Mouse (Mus musculus) testis, adult 2 months (tissue): Measurements from ENCODE around the gene Il9. TPM values are rescaled to one million over a fixed set of nuclear protein-coding genes. Genes with fewer than 3 reads are reported as not detected.
A peak's percentile ranks its signal among the peaks of the same experiment; 100 is the strongest.

ENCODE experiments used
- H3K27ac ChIP-seq: fragments of 200-500 bp; 2 replicates; pipeline ENCODE4 v1.5.1; 2012; ENCODE audit warnings: low read depth, low read length; ENCODE audit not compliant: control insufficient read depth, insufficient read depth
- H3K27me3 ChIP-seq: fragments of 200-500 bp; 2 replicates; pipeline ENCODE4 v1.6.1; 2012; ENCODE audit warnings: mild to moderate bottlenecking, low read length, moderate library complexity; ENCODE audit not compliant: control insufficient read depth, insufficient read depth
- H3K36me3 ChIP-seq: fragments of 200-500 bp; 2 replicates; pipeline ENCODE4 v1.6.1; 2012; ENCODE audit warnings: mild to moderate bottlenecking, low read length; ENCODE audit not compliant: control insufficient read depth, insufficient read depth
- H3K4me1 ChIP-seq: fragments of 200-500 bp; 2 replicates; pipeline ENCODE4 v1.6.1; 2012; ENCODE audit warnings: low read length; ENCODE audit not compliant: control insufficient read depth, insufficient read depth
- H3K4me3 ChIP-seq: fragments of 200-500 bp; 2 replicates; pipeline ENCODE4 v1.5.1; 2012; ENCODE audit warnings: low read depth, mild to moderate bottlenecking, low read length, moderate library complexity, mixed read lengths; ENCODE audit not compliant: control insufficient read depth
- CTCF ChIP-seq: fragments of 200-500 bp; IDR thresholded peaks from 2 replicates; pipeline ENCODE4 v1.5.1; 2012; ENCODE audit warnings: low read depth, mild to moderate bottlenecking, inconsistent platforms, low read length, moderate library complexity; ENCODE audit not compliant: control insufficient read depth, insufficient read depth, insufficient replicate concordance
- POLR2A ChIP-seq: fragments of 200-500 bp; IDR thresholded peaks from 2 replicates; pipeline ENCODE4 v1.6.1; 2012; ENCODE audit warnings: low read depth, mild to moderate bottlenecking, inconsistent platforms, low read length, moderate library complexity; ENCODE audit not compliant: control insufficient read depth
- polyA plus RNA-seq: library from polyadenylated mRNA; depleted of rRNA; stranded (reverse); fragments of >200 nt; gene quantifications from 2 replicates; pipeline ENCODE4 v1.2.3, GENCODE M21; 2012

Il9 gene
- polyA plus RNA-seq, 1 experiment: 0.67 TPM

GRCm38 (mm10) chr13:56500636-56501035 is 18.6 kb upstream of the Il9 start:
- H3K27ac ChIP-seq: no peak overlapping the region
- H3K36me3 ChIP-seq: no peaks in the 10 kb centered on the region
- TF ChIP-seq CTCF: no peak
- TF ChIP-seq POLR2A: no peak
- H3K27me3 ChIP-seq: no peaks in the 10 kb centered on the region
- H3K4me3 ChIP-seq: no peak overlapping the region
- H3K4me1 ChIP-seq: no peaks in the 10 kb centered on the region

GRCm38 (mm10) chr13:56500132-56500531 is 18.1 kb upstream of the Il9 start:
- H3K36me3 ChIP-seq: no peaks in the 10 kb centered on the region

DNA sequence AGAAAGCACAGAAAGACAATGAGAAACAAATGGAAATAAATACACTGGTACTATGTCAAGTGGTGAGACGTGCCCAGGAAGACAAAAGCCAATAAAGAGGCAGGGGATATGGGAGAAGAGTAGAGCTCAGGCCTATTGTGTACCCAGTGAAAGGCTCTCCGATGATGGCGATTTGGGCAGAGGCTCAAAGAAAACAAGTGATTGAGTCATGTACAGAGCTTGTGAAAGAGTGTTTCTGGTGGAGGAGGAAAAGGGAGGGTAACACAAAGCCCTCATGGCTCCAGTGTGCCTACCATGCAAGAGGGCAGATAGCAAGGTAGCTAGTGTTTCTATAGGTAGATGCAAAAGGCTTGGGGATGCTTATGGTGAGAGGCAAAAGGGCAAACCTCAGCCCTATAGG is 12.4 kb upstream of the Il9 start:
- H3K27me3 ChIP-seq: no peaks in the 10 kb centered on the region
- TF ChIP-seq CTCF: no peak
- no peak for TF ChIP-seq POLR2A
- no peak overlapping the region for H3K27ac ChIP-seq
- no peak overlapping the region for H3K4me3 ChIP-seq
- H3K4me1 ChIP-seq: no peaks in the 10 kb centered on the region
- no peaks in the 10 kb centered on the region for H3K36me3 ChIP-seq

More at GRCm38 (mm10) chr13:56500132-56500531, 18.1 kb upstream of the Il9 start:
- TF ChIP-seq POLR2A: no peak
- TF ChIP-seq CTCF: peak; percentile 20; the same call in 1 of the 2 replicates
- Histone ChIP-seq H3K27ac (no peak overlapping the region), H3K4me3 (no peak overlapping the region), H3K4me1 (no peaks in the 10 kb centered on the region), H3K27me3 (no peaks in the 10 kb centered on the region)

DNA sequence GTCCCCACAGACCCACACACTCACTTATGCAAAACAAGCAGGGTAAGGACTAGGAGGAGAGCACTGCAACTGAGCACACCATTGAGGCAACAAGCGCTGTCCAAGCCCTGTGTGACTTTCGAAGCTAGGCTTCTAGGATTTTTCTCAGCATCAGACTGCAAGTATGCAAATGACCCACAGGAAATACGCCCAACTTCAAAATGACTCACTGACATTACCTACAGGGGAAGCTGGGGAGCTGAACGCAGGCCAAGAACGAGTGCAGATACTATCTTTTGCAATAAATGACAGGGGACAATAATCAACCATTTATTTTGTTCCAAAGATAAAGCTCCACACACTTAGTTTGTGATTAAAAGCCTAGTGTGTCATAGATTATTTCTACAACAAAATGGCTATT is 6.0 kb upstream of the Il9 start:
- Histone ChIP-seq H3K27me3 (no peaks in the 10 kb centered on the region), H3K36me3 (no peaks in the 10 kb centered on the region), H3K4me1 (no peaks in the 10 kb centered on the region), H3K27ac (no peak overlapping the region), H3K4me3 (no peak overlapping the region)
- TF ChIP-seq CTCF: no peak
- TF ChIP-seq POLR2A: no peak

DNA sequence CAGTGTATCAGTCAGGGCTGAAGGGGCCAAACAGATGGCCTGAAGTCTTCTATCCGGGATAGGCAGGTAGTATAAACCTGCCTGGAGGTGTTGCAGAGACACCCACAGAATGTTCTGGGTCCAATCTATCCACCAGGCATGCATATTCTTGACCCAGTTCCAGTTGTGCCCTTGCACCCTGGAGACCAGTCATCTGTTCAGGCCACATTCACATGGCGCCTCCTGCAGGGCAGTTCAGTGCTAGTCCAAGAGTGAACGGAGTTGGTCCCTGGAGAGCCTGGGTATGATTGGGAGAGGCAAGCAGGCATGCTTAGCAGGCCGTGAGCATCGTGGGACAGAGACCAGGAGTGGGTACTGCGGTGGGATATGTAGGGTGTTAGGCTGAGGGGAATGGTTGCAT is 4.0 kb downstream of the Il9 start:
- H3K4me1 ChIP-seq: peaks cover 6% of the 10 kb centered on the region; the same call in 1 of the 2 replicates
- no peak overlapping the region for H3K4me3 ChIP-seq
- H3K36me3 ChIP-seq: no peaks in the 10 kb centered on the region
- TF ChIP-seq CTCF: no peak
- TF ChIP-seq POLR2A: no peak
- H3K27me3 ChIP-seq: no peaks in the 10 kb centered on the region
- no peak overlapping the region for H3K27ac ChIP-seq

- Histone ChIP-seq H3K27ac (no peak overlapping the region), H3K36me3 (no peaks in the 10 kb centered on the region), H3K4me1 (peaks cover 6% of the 10 kb centered on the region; the same call in 1 of the 2 replicates), H3K4me3 (no peak overlapping the region), H3K27me3 (no peaks in the 10 kb centered on the region)
- no peak for TF ChIP-seq CTCF
- TF ChIP-seq POLR2A: no peak
These were observed 4.8 kb downstream of the Il9 start for GRCm38 (mm10) chr13:56477271-56477670.

- no peak for TF ChIP-seq POLR2A
- no peak for TF ChIP-seq CTCF
- H3K27me3 ChIP-seq: no peaks in the 10 kb centered on the region
- no peaks in the 10 kb centered on the region for H3K36me3 ChIP-seq
- H3K4me3 ChIP-seq: no peak overlapping the region
- peaks cover 6% of the 10 kb centered on the region; the same call in 1 of the 2 replicates for H3K4me1 ChIP-seq
- no peak overlapping the region for H3K27ac ChIP-seq
These were observed 5.3 kb downstream of the Il9 start for GRCm38 (mm10) chr13:56476790-56477189.

DNA sequence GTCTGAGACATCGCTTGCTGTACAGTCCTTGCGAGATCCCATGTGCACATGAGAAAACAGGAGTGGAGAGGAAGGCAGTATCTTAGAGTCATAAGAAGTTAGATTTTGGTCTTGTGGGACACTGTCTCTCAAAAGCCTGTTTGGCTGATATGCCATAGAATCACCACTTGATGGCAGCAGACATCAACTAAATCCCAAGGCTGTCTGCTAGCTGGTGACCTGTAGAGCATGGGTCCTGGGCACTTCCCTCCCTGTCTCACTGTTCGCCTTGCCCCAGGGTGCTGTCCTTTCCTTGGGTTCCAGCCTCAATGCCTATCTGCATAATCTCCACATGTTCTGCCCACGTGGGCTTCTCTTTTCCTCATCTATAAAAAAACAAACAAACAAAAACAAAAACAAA is 6.7 kb downstream of the Il9 start:
- Histone ChIP-seq H3K4me1 (peaks cover 6% of the 10 kb centered on the region; the same call in 1 of the 2 replicates), H3K27ac (no peak overlapping the region), H3K36me3 (no peaks in the 10 kb centered on the region), H3K4me3 (no peak overlapping the region), H3K27me3 (no peaks in the 10 kb centered on the region)
- TF ChIP-seq POLR2A (no peak), CTCF (peak; percentile 36; the same call in 1 of the 2 replicates)
